Mouse (Mus musculus): ENCODE data around the gene Itk. TPM values are rescaled to one million over a fixed set of nuclear protein-coding genes. Genes with fewer than 3 reads are reported as not detected.

Itk gene
- polyA plus RNA-seq, 2 experiments = 0.07 TPM; not detected in 1

- WGBS (ENCODE audit: insufficient replicate concordance) = 66% methylated on average over 5 of the region's 5 CpGs
- DNase-seq (ENCODE audit: low read depth in 3 of 3, low spot score in 3 of 3) = no peak
- H3K9me3 ChIP-seq (ENCODE audit: control insufficient read depth, low read length) = no peaks in the 10 kb centered on the region
- no peaks in the 10 kb centered on the region for H3K36me3 ChIP-seq (replicated peaks; ENCODE audit: control insufficient read depth, insufficient read depth, low read depth)
- no peak overlapping the region for H3K9ac ChIP-seq (replicated peaks)
- ATAC-seq (ENCODE audit: insufficient read depth) = no peak
- no peak for TF ChIP-seq EP300 (IDR thresholded peaks at IDR 0.05; ENCODE audit: low read depth)
- no peak for TF ChIP-seq CTCF (IDR thresholded peaks at IDR 0.05; ENCODE audit: low read depth)
- no peak overlapping the region for H3K4me3 ChIP-seq (ENCODE audit: insufficient read depth in 1 of 2, low read depth in 2 of 2, low read length in 2 of 2)
- H3K4me2 ChIP-seq (ENCODE audit: low read depth) = no peak overlapping the region
- no peak overlapping the region for H3K27ac ChIP-seq
- H3K4me1 ChIP-seq (replicated peaks; ENCODE audit: control insufficient read depth in 2 of 2, insufficient read depth in 2 of 2, low read length in 1 of 2) = no peaks in the 10 kb centered on the region
- no peaks in the 10 kb centered on the region for H3K27me3 ChIP-seq (ENCODE audit: control insufficient read depth, insufficient read depth, low read length)
Measured at GRCm38 (mm10) chr11:46365744-46366143, 23.6 kb downstream of the Itk start.

GRCm38 (mm10) chr11:46363864-46364263 lies 25.5 kb downstream of the Itk start:
- no peak for DNase-seq (ENCODE audit: low read depth in 3 of 3, low spot score in 3 of 3)
- Histone ChIP-seq H3K36me3 (replicated peaks; ENCODE audit: control insufficient read depth, insufficient read depth, low read depth) (no peaks in the 10 kb centered on the region), H3K4me1 (replicated peaks; ENCODE audit: control insufficient read depth in 2 of 2, insufficient read depth in 2 of 2, low read length in 1 of 2) (no peaks in the 10 kb centered on the region), H3K9ac (replicated peaks) (no peak overlapping the region), H3K4me3 (ENCODE audit: insufficient read depth in 1 of 2, low read depth in 2 of 2, low read length in 2 of 2) (no peak overlapping the region), H3K27me3 (ENCODE audit: control insufficient read depth, insufficient read depth, low read length) (no peaks in the 10 kb centered on the region), H3K27ac (no peak overlapping the region), H3K9me3 (ENCODE audit: control insufficient read depth, low read length) (no peaks in the 10 kb centered on the region), H3K4me2 (ENCODE audit: low read depth) (no peak overlapping the region)
- no peak for ATAC-seq (ENCODE audit: insufficient read depth)
- WGBS (ENCODE audit: insufficient replicate concordance) = 78% methylated on average over 9 of the region's 9 CpGs
- no peak for TF ChIP-seq CTCF (IDR thresholded peaks at IDR 0.05; ENCODE audit: low read depth)
- TF ChIP-seq EP300 (IDR thresholded peaks at IDR 0.05; ENCODE audit: low read depth) = no peak

GRCm38 (mm10) chr11:46362061-46363022 lies 27.0 kb downstream of the Itk start:
- Histone ChIP-seq H3K9ac (replicated peaks) (no peak overlapping the region), H3K4me2 (ENCODE audit: low read depth) (no peak overlapping the region), H3K27me3 (ENCODE audit: control insufficient read depth, insufficient read depth, low read length) (no peaks in the 10 kb centered on the region), H3K27ac (no peak overlapping the region), H3K9me3 (ENCODE audit: control insufficient read depth, low read length) (no peaks in the 10 kb centered on the region), H3K36me3 (replicated peaks; ENCODE audit: control insufficient read depth, insufficient read depth, low read depth) (no peaks in the 10 kb centered on the region), H3K4me1 (replicated peaks; ENCODE audit: control insufficient read depth in 2 of 2, insufficient read depth in 2 of 2, low read length in 1 of 2) (no peaks in the 10 kb centered on the region), H3K4me3 (ENCODE audit: insufficient read depth in 1 of 2, low read depth in 2 of 2, low read length in 2 of 2) (no peak overlapping the region)
- no peak for ATAC-seq (ENCODE audit: insufficient read depth)
- 51% methylated on average over 18 of the region's 18 CpGs for WGBS (ENCODE audit: insufficient replicate concordance)
- TF ChIP-seq CTCF (IDR thresholded peaks at IDR 0.05; ENCODE audit: low read depth) (no peak), EP300 (IDR thresholded peaks at IDR 0.05; ENCODE audit: low read depth) (no peak)
- no peak for DNase-seq (ENCODE audit: low read depth in 3 of 3, low spot score in 3 of 3)

- Histone ChIP-seq H3K9ac (replicated peaks) (no peak overlapping the region), H3K27ac (no peak overlapping the region), H3K9me3 (ENCODE audit: control insufficient read depth, low read length) (no peaks in the 10 kb centered on the region), H3K4me1 (replicated peaks; ENCODE audit: control insufficient read depth in 2 of 2, insufficient read depth in 2 of 2, low read length in 1 of 2) (no peaks in the 10 kb centered on the region), H3K4me2 (ENCODE audit: low read depth) (no peak overlapping the region), H3K36me3 (replicated peaks; ENCODE audit: control insufficient read depth, insufficient read depth, low read depth) (no peaks in the 10 kb centered on the region), H3K27me3 (ENCODE audit: control insufficient read depth, insufficient read depth, low read length) (no peaks in the 10 kb centered on the region), H3K4me3 (ENCODE audit: insufficient read depth in 1 of 2, low read depth in 2 of 2, low read length in 2 of 2) (no peak overlapping the region)
- ATAC-seq (ENCODE audit: insufficient read depth) = no peak
- WGBS (ENCODE audit: insufficient replicate concordance) = 64% methylated on average over 2 of the region's 2 CpGs
- DNase-seq (ENCODE audit: low read depth in 3 of 3, low spot score in 3 of 3) = no peak
- TF ChIP-seq EP300 (IDR thresholded peaks at IDR 0.05; ENCODE audit: low read depth) (no peak), CTCF (IDR thresholded peaks at IDR 0.05; ENCODE audit: low read depth) (no peak)
Measured at GRCm38 (mm10) chr11:46360991-46361665, 28.2 kb downstream of the Itk start.

- Histone ChIP-seq H3K4me3 (ENCODE audit: insufficient read depth in 1 of 2, low read depth in 2 of 2, low read length in 2 of 2) (no peak overlapping the region), H3K27ac (no peak overlapping the region)
- no peak for DNase-seq (ENCODE audit: low read depth in 3 of 3, low spot score in 3 of 3)
Measured at GRCm38 (mm10) chr11:46358369-46358768, 30.9 kb downstream of the Itk start.

More at GRCm38 (mm10) chr11:46358369-46358768, 30.9 kb downstream of the Itk start:
- TF ChIP-seq EP300 (IDR thresholded peaks at IDR 0.05; ENCODE audit: low read depth) = no peak
- TF ChIP-seq CTCF (IDR thresholded peaks at IDR 0.05; ENCODE audit: low read depth) = no peak
- Histone ChIP-seq H3K4me1 (replicated peaks; ENCODE audit: control insufficient read depth in 2 of 2, insufficient read depth in 2 of 2, low read length in 1 of 2) (no peaks in the 10 kb centered on the region), H3K27me3 (ENCODE audit: control insufficient read depth, insufficient read depth, low read length) (no peaks in the 10 kb centered on the region), H3K36me3 (replicated peaks; ENCODE audit: control insufficient read depth, insufficient read depth, low read depth) (no peaks in the 10 kb centered on the region), H3K9me3 (ENCODE audit: control insufficient read depth, low read length) (no peaks in the 10 kb centered on the region), H3K9ac (replicated peaks) (no peak overlapping the region), H3K4me2 (ENCODE audit: low read depth) (no peak overlapping the region)
- 36% methylated on average over 1 of the region's 1 CpGs for WGBS (ENCODE audit: insufficient replicate concordance)
- ATAC-seq (ENCODE audit: insufficient read depth) = no peak
